Mouse (Mus musculus) limb, embryonic 12.5 days (tissue): ENCODE results near the gene Akap8l. TPM values are rescaled to one million over a fixed set of nuclear protein-coding genes. Genes with fewer than 3 reads are reported as not detected.

ENCODE experiments used
- ATAC-seq: fragments of 200-750 bp; cut with Nextera tagmentation; 2 replicates; pipeline ENCODE4 v1.8.0; 2017; ENCODE audit warnings: low read depth, moderate TSS enrichment; ENCODE audit not compliant: insufficient number of reproducible peaks, insufficient read depth, low FRiP score, low TSS enrichment
- H3K27ac ChIP-seq: fragments of 300-500 bp; sonication (generic); 2 replicates; pipeline ENCODE4 v1.5.1; 2016; ENCODE audit warnings: mild to moderate bottlenecking, moderate library complexity
- H3K27me3 ChIP-seq: fragments of 300-500 bp; sonication (generic); 2 replicates; pipeline ENCODE4 v1.6.1; 2016; ENCODE audit warnings: mild to moderate bottlenecking, moderate library complexity
- H3K36me3 ChIP-seq: fragments of 300-500 bp; sonication (generic); 2 replicates; pipeline ENCODE4 v1.6.1; 2016; ENCODE audit warnings: mild to moderate bottlenecking, moderate library complexity
- H3K4me1 ChIP-seq: fragments of 300-500 bp; sonication (generic); replicated peaks from 2 replicates; pipeline ENCODE4 v1.6.1; 2016
- H3K4me2 ChIP-seq: fragments of 300-500 bp; sonication (generic); 2 replicates; pipeline ENCODE4 v1.6.1; 2016; ENCODE audit warnings: mild to moderate bottlenecking, moderate library complexity
- H3K4me3 ChIP-seq: fragments of 300-500 bp; sonication (generic); replicated peaks from 2 replicates; pipeline ENCODE4 v1.5.1; 2016; ENCODE audit warnings: mild to moderate bottlenecking
- H3K9ac ChIP-seq: fragments of 300-500 bp; sonication (generic); replicated peaks from 2 replicates; pipeline ENCODE4 v1.6.1; 2016; ENCODE audit warnings: mild to moderate bottlenecking, moderate library complexity
- H3K9me3 ChIP-seq: fragments of 300-500 bp; sonication (generic); 2 replicates; pipeline ENCODE4 v1.6.1; 2016; ENCODE audit warnings: mild to moderate bottlenecking, moderate library complexity
- WGBS: fragments of 180-500 bp; shearing (Covaris S2); methylation state at CpG from one replicate; pipeline ENCODE4 v1.1.7; 2016; 5-methylcytosine and 5-hydroxymethylcytosine counted together
- polyA plus RNA-seq: library from polyadenylated mRNA; unstranded; fragments of >200 nt; fragmentation: Nextera tagmentation; extraction: Ambion mirVana; gene quantifications from 2 replicates; pipeline ENCODE4 v1.2.1, GENCODE M21; 2016

Akap8l gene
- polyA plus RNA-seq, 1 experiment from 2014 or later: 120 TPM

DNA sequence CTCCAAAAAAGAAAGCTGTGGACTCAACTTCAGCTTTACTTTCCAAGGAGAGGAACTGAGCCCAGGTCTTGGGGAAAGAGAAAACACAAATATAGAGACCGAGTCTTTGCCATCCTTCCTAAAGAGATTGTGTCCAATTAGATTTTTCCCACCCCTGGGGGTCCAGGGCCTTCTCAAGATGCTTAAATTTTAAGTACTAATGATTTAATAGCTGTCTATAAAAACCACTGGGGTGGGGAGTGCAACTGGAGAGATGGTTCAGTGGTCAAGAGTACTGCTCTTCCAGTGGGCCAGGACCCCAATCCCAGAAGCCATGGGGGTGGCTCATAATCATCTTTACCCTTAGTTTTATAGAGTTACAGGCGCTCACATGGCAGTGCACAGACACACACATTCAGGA lies 2.0 kb downstream of the Akap8l start:
- ATAC-seq: no peak
- no peak overlapping the region for H3K9ac ChIP-seq
- no peak overlapping the region for H3K27ac ChIP-seq
- H3K4me1 ChIP-seq: peaks cover 18% of the 10 kb centered on the region
- WGBS: 84% methylated on average over 2 of the region's 2 CpGs
- H3K27me3 ChIP-seq: no peaks in the 10 kb centered on the region
- H3K4me2 ChIP-seq: peak overlapping the region; percentile 84; the same call in 1 of the 2 replicates
- no peaks in the 10 kb centered on the region for H3K9me3 ChIP-seq
- H3K4me3 ChIP-seq: no peak overlapping the region
- peaks cover 25% of the 10 kb centered on the region for H3K36me3 ChIP-seq

DNA sequence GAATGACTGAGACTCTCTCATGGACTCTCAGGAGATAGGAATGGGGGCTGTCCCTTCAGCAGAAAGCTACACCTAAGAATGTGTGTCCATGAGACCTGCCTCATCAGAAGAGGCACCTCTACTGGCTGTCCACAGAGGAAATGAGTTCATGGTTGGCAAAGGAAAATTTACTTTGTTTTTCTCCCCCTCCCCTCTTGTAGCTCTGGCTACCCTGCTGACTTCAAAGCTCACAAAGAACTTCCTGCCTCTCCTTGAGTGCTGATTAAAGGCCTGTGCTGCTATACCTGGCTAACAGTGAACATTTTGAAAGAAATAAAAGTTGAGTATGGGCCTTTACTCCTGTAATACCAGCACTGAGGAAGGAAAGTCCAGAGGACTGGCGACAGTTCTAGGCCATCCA lies 9.3 kb downstream of the Akap8l start:
- H3K27me3 ChIP-seq: no peaks in the 10 kb centered on the region
- H3K9me3 ChIP-seq: no peaks in the 10 kb centered on the region
- ATAC-seq: no peak
- H3K4me2 ChIP-seq: no peak overlapping the region
- 87% methylated on average over 1 of the region's 1 CpGs for WGBS
- no peak overlapping the region for H3K27ac ChIP-seq
- H3K36me3 ChIP-seq: peaks cover 63% of the 10 kb centered on the region
- no peak overlapping the region for H3K4me3 ChIP-seq
- H3K9ac ChIP-seq: no peak overlapping the region
- H3K4me1 ChIP-seq: no peaks in the 10 kb centered on the region

DNA sequence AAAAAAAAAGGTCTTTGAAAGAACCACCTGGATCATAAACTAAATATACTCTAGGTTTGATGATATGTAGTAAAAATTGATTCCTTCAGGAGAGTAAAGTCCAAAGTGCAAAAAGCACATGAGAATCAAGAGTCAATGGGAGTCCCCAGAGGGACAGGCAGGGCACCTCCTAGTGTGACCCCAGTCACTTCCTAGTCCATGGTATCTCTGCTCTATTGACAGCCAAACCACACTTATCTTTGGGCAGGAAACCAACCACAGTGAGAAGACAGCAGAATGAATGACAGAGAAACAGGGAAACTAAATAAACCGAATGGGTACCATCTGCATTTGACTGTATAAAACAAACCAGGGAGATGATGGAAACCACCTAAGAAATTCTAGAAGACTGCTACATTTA lies 10.3 kb downstream of the Akap8l start:
- no peaks in the 10 kb centered on the region for H3K4me1 ChIP-seq
- no peak overlapping the region for H3K27ac ChIP-seq
- H3K4me2 ChIP-seq: no peak overlapping the region
- no peak overlapping the region for H3K4me3 ChIP-seq
- WGBS: 85% methylated on average over 1 of the region's 1 CpGs
- H3K9ac ChIP-seq: no peak overlapping the region
- ATAC-seq: no peak
- no peaks in the 10 kb centered on the region for H3K27me3 ChIP-seq
- H3K9me3 ChIP-seq: no peaks in the 10 kb centered on the region
- peaks cover 71% of the 10 kb centered on the region for H3K36me3 ChIP-seq

DNA sequence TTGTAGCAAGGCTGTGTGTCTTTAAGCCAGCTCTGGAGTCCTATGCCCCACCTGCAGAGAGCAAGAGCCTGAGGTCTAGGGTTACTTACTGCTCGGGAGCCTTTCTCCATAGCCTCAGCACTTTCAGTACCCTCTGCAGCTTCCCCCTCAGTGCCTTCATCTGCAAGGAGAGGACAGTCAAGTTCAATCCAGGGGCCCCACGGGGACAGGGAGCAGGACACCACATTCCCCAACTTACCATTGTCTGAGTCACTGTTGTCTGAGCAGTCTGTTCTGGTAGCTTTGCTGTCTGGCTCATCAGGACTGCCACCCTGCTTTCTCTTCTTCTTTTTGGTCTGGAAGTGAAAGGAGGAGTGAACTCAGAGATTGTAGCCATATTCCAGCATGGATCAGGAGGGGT lies 14.5 kb downstream of the Akap8l start:
- Histone ChIP-seq H3K9me3 (no peaks in the 10 kb centered on the region), H3K27ac (no peak overlapping the region), H3K36me3 (peaks cover 86% of the 10 kb centered on the region), H3K27me3 (no peaks in the 10 kb centered on the region), H3K4me1 (no peaks in the 10 kb centered on the region), H3K4me2 (no peak overlapping the region), H3K4me3 (no peak overlapping the region), H3K9ac (no peak overlapping the region)
- 81% methylated on average over 2 of the region's 2 CpGs for WGBS
- no peak for ATAC-seq

DNA sequence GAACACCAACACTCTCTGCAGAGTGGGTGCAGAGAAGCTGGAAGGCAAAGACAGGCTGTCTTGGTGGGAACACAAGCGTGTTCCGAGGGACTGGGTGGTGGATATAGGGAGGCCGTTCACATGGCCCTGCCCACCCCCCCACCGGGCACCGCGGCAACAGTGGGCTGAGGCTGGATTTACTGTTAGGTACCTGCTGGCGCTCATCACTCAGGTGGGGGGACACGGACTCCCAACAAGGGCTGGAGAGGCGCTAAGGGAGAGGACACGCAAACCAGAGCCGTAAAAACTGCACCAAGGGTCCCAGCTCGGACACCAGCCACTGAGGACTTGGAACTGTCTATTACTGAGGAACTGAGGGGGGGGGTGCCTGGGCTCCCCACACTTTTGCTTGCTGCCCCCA lies 15.5 kb downstream of the Akap8l start:
- no peak overlapping the region for H3K9ac ChIP-seq
- H3K9me3 ChIP-seq: no peaks in the 10 kb centered on the region
- no peak overlapping the region for H3K4me3 ChIP-seq
- no peak overlapping the region for H3K4me2 ChIP-seq
- 95% methylated on average over 12 of the region's 12 CpGs for WGBS
- no peaks in the 10 kb centered on the region for H3K4me1 ChIP-seq
- no peaks in the 10 kb centered on the region for H3K27me3 ChIP-seq
- H3K36me3 ChIP-seq: peaks cover 94% of the 10 kb centered on the region
- no peak overlapping the region for H3K27ac ChIP-seq
- no peak for ATAC-seq

DNA sequence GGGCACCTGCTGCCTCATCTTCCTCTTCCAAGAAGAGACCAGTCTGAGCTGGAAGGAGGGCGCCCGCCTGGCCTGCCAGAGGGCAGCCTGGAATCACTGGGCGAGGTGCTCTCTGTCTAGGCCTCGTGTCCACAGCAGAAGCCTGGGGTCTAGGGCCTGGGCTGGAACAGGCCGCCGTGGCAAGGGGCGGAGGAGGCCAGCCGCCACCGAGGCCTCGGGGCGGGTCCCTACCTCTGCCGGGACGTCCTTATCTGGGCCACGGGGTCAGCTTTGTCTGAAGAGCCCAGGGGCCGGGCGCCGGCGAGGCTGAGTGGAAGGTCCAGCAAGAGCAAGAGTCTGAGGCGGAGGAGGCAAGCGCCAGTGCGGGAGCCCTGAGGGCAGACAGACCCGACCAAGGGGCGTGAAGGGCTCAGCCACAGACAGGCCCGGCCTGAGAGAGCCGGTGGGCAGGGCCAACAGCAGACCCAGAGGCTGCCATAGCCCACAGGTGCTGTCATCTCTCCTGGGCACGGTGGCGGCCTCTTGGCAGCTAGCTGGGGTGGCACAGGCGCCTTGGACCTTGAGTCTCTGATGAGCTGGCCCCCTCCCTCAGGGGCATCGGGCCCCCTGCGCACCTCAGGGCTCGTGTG lies 16.6 kb downstream of the Akap8l start:
- no peak for ATAC-seq
- 90% methylated on average over 31 of the region's 31 CpGs for WGBS
- Histone ChIP-seq H3K4me1 (no peaks in the 10 kb centered on the region), H3K4me3 (no peak overlapping the region), H3K9me3 (no peaks in the 10 kb centered on the region), H3K27ac (no peak overlapping the region), H3K36me3 (peaks cover 94% of the 10 kb centered on the region), H3K27me3 (no peaks in the 10 kb centered on the region), H3K4me2 (no peak overlapping the region), H3K9ac (no peak overlapping the region)

DNA sequence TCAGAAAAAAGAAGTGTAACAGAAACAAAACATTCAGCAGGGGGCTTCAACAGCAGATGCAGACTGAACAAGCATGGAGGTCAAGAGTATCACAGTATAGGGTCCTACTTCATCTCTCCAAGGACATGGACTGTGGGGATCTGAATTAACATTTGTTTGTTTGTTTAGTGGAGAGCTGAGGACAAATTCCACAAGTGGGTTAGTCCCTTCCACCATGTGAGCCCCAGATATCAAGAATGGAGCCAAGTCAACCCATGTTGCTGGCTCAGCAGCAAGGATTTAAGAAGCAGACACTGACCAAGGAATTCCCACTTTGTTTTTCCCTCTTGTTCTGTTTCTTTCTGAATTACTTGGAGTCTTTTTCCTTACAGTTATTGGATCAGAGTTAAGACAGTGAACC lies 22.9 kb downstream of the Akap8l start:
- peaks cover 1% of the 10 kb centered on the region; the same call in 1 of the 2 replicates for H3K4me1 ChIP-seq
- H3K9me3 ChIP-seq: no peaks in the 10 kb centered on the region
- H3K27me3 ChIP-seq: no peaks in the 10 kb centered on the region
- no peak overlapping the region for H3K27ac ChIP-seq
- H3K9ac ChIP-seq: no peak overlapping the region
- no peak overlapping the region for H3K4me2 ChIP-seq
- H3K4me3 ChIP-seq: no peak overlapping the region
- ATAC-seq: no peak
- H3K36me3 ChIP-seq: peaks cover 76% of the 10 kb centered on the region

DNA sequence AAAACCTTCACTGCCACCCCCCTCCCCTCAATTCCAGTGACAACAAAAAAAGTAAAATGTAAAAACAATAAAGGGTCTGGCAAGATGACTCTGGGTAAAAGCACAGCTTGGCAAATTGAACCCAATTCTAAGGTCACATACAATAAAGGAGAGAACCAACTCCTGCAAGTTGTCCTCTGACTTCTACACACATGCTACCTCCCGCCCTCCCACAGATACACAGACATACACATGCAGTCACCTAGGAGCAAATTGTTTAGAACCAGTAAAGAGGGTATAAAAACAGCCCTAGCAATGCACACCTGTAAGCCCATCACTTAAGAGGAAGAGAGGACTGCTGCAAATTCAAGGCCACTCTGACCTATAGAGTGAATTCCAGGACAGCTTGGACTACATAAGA lies 27.6 kb downstream of the Akap8l start:
- Histone ChIP-seq H3K27me3 (no peaks in the 10 kb centered on the region), H3K4me2 (no peak overlapping the region), H3K36me3 (peaks cover 42% of the 10 kb centered on the region), H3K27ac (no peak overlapping the region), H3K4me3 (no peak overlapping the region), H3K9ac (no peak overlapping the region), H3K4me1 (peaks cover 21% of the 10 kb centered on the region), H3K9me3 (no peaks in the 10 kb centered on the region)
- 85% methylated on average over 1 of the region's 1 CpGs for WGBS
- no peak for ATAC-seq

DNA sequence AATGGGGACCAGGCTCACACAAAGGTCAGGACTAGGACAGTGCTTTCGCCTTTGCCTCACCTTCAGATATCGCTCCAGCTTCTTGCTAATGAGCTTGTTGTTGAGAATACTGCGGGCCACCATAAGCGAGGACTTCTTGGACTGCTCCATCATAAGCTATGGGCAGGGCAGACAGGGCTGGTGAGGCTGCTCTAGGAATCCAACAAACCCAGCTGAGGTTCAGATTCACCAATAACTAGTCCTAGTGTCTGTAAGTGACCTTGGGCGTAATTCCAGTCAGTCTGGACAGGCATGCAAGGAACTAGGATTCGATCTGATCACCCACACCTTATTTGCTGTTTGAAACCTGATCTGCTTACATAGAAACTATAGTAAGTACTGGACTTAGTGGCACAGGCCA lies 28.6 kb downstream of the Akap8l start:
- H3K36me3 ChIP-seq: peaks cover 46% of the 10 kb centered on the region
- no peaks in the 10 kb centered on the region for H3K27me3 ChIP-seq
- 13% methylated on average over 6 of the region's 6 CpGs for WGBS
- H3K27ac ChIP-seq: peak overlapping the region; percentile 92
- peak overlapping the region; percentile 69 for H3K9ac ChIP-seq
- ATAC-seq: no peak
- H3K9me3 ChIP-seq: no peaks in the 10 kb centered on the region
- peak overlapping the region; percentile 83 for H3K4me3 ChIP-seq
- peaks cover 21% of the 10 kb centered on the region for H3K4me1 ChIP-seq
- H3K4me2 ChIP-seq: peak overlapping the region; percentile 75

DNA sequence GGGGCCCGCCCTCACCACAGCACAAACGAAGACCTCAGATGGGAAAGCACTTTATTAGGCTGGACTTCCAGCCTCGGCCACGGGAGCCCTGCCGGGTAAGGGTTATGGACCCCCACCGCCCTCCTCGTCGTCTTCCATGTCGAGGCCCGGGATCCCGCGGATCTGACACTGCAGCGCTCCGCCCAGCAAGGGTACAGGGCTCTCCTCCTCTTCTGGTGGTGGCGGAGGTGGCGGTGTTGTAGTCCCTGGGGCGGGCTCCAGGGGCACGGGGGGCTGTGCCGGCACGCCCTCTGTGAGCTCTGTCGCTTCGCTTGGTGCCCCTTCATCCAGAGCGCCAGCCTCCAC lies 29.0 kb downstream of the Akap8l start:
- Histone ChIP-seq H3K4me1 (peaks cover 21% of the 10 kb centered on the region), H3K27ac (peak overlapping the region; percentile 92), H3K4me3 (peak overlapping the region; percentile 83), H3K9ac (peak overlapping the region; percentile 69), H3K27me3 (no peaks in the 10 kb centered on the region), H3K4me2 (peak overlapping the region; percentile 75), H3K36me3 (peaks cover 46% of the 10 kb centered on the region), H3K9me3 (no peaks in the 10 kb centered on the region)
- WGBS: 0% methylated on average over 23 of the region's 23 CpGs
- ATAC-seq: peak; percentile 72

DNA sequence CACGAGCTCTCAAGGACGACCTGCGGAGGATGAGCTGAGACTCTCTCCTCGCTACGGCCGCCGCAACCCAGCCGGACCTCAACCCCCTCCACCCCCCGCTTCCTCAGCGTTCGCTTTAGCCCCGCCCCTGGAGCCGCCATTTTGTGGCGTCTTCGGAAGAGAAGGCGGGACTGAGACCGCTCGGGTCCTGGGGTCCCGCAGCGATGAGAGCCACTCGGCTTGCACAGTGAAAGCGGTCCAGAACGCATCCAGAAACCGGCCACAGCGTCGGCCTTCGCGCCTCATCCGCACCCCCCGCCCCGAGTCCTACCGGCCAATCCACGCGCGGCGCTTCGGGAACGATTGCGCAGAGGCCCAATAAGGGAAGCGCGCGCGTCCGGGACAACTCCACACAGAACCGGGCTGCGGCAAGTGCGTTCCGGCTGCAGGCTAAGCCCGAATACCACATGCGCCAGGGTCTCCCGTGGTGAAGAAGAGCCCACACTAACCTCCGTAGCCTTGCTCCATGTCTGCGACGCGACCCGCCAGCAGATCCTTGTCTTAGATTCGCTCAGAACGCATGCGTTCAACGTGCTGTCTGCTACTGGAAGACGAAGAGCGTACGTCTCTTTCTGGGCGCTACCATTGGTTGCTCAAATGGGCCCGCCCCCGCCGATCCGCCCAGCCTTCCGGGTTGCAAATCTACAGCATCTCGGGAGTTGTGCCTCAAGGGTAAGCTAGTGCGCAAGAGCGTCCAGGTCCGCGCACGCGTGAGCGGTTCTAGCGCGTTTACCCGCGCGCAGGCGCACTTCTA lies 29.6 kb downstream of the Akap8l start, which contains the start of gene Akap8:
TSS of gene Akap8 (minus strand) at position 642 of the 793 bp plus-strand sequence.
- under 1% methylated on average over 83 of the region's 83 CpGs for WGBS
- Histone ChIP-seq H3K4me2 (peak within 1 kb of the TSS; percentile 79), H3K27ac (peak within 1 kb of the TSS; percentile 96), H3K9ac (peak within 1 kb of the TSS; percentile 85), H3K36me3 (peaks cover 46% of the 10 kb centered on the region), H3K27me3 (no peaks in the 10 kb centered on the region), H3K4me1 (peaks cover 21% of the 10 kb centered on the region), H3K9me3 (no peaks in the 10 kb centered on the region), H3K4me3 (peak within 1 kb of the TSS; percentile 83)
- peak; percentile 99 for ATAC-seq
